23 mouse cellular contexts compared by ENCODE assay signal in genomic region chr17:49831745-49832144, GRCm38 (mm10).
DNase-seq lines count a peak whose midpoint lies in the region; ATAC-seq lines count a peak whose summit lies in the region.
"Had no signal": no experiment of that assay in that cellular context is flagged by ENCODE, and none has a peak within 500 bp of the region (broad histone marks: within the 10 kb centered on the region; RNA-seq: fewer than 3 reads in every experiment).

No protein-coding gene starts in this region.

- H3K4me3 ChIP-seq in hindbrain, embryonic 10.5 days, result no peak overlapping the region
- no peak overlapping the region for H3K4me3 ChIP-seq in hindbrain, embryonic 11.5 days (ENCODE audit: low read depth, low read length)
- no peak overlapping the region for H3K4me3 ChIP-seq in embryonic facial prominence, embryonic 14.5 days (ENCODE audit: low read depth, low read length)
- H3K4me3 ChIP-seq in limb, embryonic 15.5 days, result no peak overlapping the region
- H3K4me3 ChIP-seq: gastrocnemius, adult 2 months; hindbrain, embryonic 12.5 days; left cerebral cortex, adult 2 months; liver, embryonic 12.5 days; neural tube, embryonic 13.5 days had no signal

- H3K27me3 ChIP-seq in hindbrain, embryonic 10.5 days (ENCODE audit: insufficient read depth, poor library complexity, severe bottlenecking), result no peaks in the 10 kb centered on the region
- H3K27me3 ChIP-seq in hindbrain, embryonic 11.5 days (ENCODE audit: control insufficient read depth, insufficient read depth, low read length), result no peaks in the 10 kb centered on the region
- H3K27me3 ChIP-seq in embryonic facial prominence, embryonic 14.5 days (replicated peaks; ENCODE audit: control insufficient read depth, insufficient read depth, low read length), result no peaks in the 10 kb centered on the region
- H3K27me3 ChIP-seq in limb, embryonic 15.5 days, result no peaks in the 10 kb centered on the region
- H3K27me3 ChIP-seq: hindbrain, embryonic 12.5 days; liver, embryonic 12.5 days; neural tube, embryonic 13.5 days; Patski had no signal

- H3K4me1 ChIP-seq in hindbrain, embryonic 10.5 days (replicated peaks), result peaks cover 3% of the 10 kb centered on the region; the same call in 1 of the 2 replicates
- no peaks in the 10 kb centered on the region for H3K4me1 ChIP-seq in hindbrain, embryonic 11.5 days (replicated peaks; ENCODE audit: control insufficient read depth, insufficient read depth, low read length)
- H3K4me1 ChIP-seq in embryonic facial prominence, embryonic 14.5 days (ENCODE audit: control insufficient read depth, insufficient read depth, low read length), result no peaks in the 10 kb centered on the region
- peaks cover 9% of the 10 kb centered on the region for H3K4me1 ChIP-seq in limb, embryonic 15.5 days
- H3K4me1 ChIP-seq: hindbrain, embryonic 12.5 days; liver, embryonic 12.5 days; neural tube, embryonic 13.5 days had no signal

- peak; percentile 12 for DNase-seq in hindbrain, embryonic 10.5 days (ENCODE audit: low spot score)
- DNase-seq in hindbrain, embryonic 11.5 days (ENCODE audit: low spot score), result no peak
- DNase-seq in embryo, embryonic 10.5 days (ENCODE audit: low spot score), result peak; percentile 55
- DNase-seq in embryonic facial prominence, embryonic 14.5 days (ENCODE audit: low spot score), result peak; percentile 23
- no peak for DNase-seq in B cell, adult 2 months
- DNase-seq in kidney, postnatal 25 days, result no peak
- DNase-seq: cerebellum, adult 11 months; cerebellum, postnatal 10 days; gastrocnemius, adult 2 months; kidney, postnatal 36 days; lung, adult 18-20 months; lung, postnatal 36 days; midbrain, embryonic 14.5 days; right cerebral cortex, adult 18-20 months; thymus, adult 2 months had no signal

- 60% methylated on average over 3 of the region's 3 CpGs for WGBS in hindbrain, embryonic 10.5 days
- WGBS in hindbrain, embryonic 11.5 days, result 68% methylated on average over 3 of the region's 3 CpGs
- 26% methylated on average over 3 of the region's 3 CpGs for WGBS in embryonic facial prominence, embryonic 14.5 days
- 24% methylated on average over 3 of the region's 3 CpGs for WGBS in limb, embryonic 15.5 days

- no peak overlapping the region for H3K27ac ChIP-seq in hindbrain, embryonic 10.5 days
- H3K27ac ChIP-seq in hindbrain, embryonic 11.5 days (ENCODE audit: low read depth, low read length), result no peak overlapping the region
- H3K27ac ChIP-seq in embryonic facial prominence, embryonic 14.5 days (replicated peaks; ENCODE audit: low read depth, low read length), result no peak overlapping the region
- 0 out of 2 replicates have a peak overlapping the region, but pooled peaks have one; percentile 17 for H3K27ac ChIP-seq in limb, embryonic 15.5 days
- H3K27ac ChIP-seq: gastrocnemius, adult 2 months; hindbrain, embryonic 12.5 days; left cerebral cortex, adult 2 months; liver, embryonic 12.5 days; neural tube, embryonic 13.5 days had no signal

- H3K9me3 ChIP-seq in hindbrain, embryonic 10.5 days, result no peaks in the 10 kb centered on the region
- no peaks in the 10 kb centered on the region for H3K9me3 ChIP-seq in hindbrain, embryonic 11.5 days (ENCODE audit: control insufficient read depth, low read length)
- no peaks in the 10 kb centered on the region for H3K9me3 ChIP-seq in embryonic facial prominence, embryonic 14.5 days (ENCODE audit: control insufficient read depth, low read length)
- no peaks in the 10 kb centered on the region for H3K9me3 ChIP-seq in limb, embryonic 15.5 days
- H3K9me3 ChIP-seq: hindbrain, embryonic 12.5 days; liver, embryonic 12.5 days; neural tube, embryonic 13.5 days had no signal

- H3K36me3 ChIP-seq in hindbrain, embryonic 10.5 days, result no peaks in the 10 kb centered on the region
- H3K36me3 ChIP-seq in hindbrain, embryonic 11.5 days (ENCODE audit: control insufficient read depth, insufficient read depth, low read length), result no peaks in the 10 kb centered on the region
- H3K36me3 ChIP-seq in embryonic facial prominence, embryonic 14.5 days (ENCODE audit: control insufficient read depth, insufficient read depth, low read length), result no peaks in the 10 kb centered on the region
- no peaks in the 10 kb centered on the region for H3K36me3 ChIP-seq in limb, embryonic 15.5 days
- H3K36me3 ChIP-seq: G1E; hindbrain, embryonic 12.5 days; liver, embryonic 12.5 days; neural tube, embryonic 13.5 days had no signal

- ATAC-seq in hindbrain, embryonic 11.5 days (ENCODE audit: low FRiP score), result no peak
- ATAC-seq in embryonic facial prominence, embryonic 14.5 days (ENCODE audit: low read depth), result no peak
- no peak for ATAC-seq in limb, embryonic 15.5 days (ENCODE audit: insufficient number of reproducible peaks, low FRiP score, low TSS enrichment, low read depth)
- ATAC-seq: intestine, postnatal 0 days; liver, embryonic 12.5 days; Patski had no signal

- no peak overlapping the region for H3K9ac ChIP-seq in hindbrain, embryonic 11.5 days (ENCODE audit: low read depth, low read length)
- no peak overlapping the region for H3K9ac ChIP-seq in embryonic facial prominence, embryonic 14.5 days (ENCODE audit: low read depth, low read length)
- no peak overlapping the region for H3K9ac ChIP-seq in limb, embryonic 15.5 days
- H3K9ac ChIP-seq: hindbrain, embryonic 12.5 days; liver, embryonic 12.5 days; neural tube, embryonic 13.5 days had no signal

- no peak overlapping the region for H3K4me2 ChIP-seq in hindbrain, embryonic 11.5 days (replicated peaks; ENCODE audit: low read depth, low read length)
- H3K4me2 ChIP-seq in embryonic facial prominence, embryonic 14.5 days (ENCODE audit: low read depth, low read length), result no peak overlapping the region
- no peak overlapping the region for H3K4me2 ChIP-seq in limb, embryonic 15.5 days
- H3K4me2 ChIP-seq: hindbrain, embryonic 12.5 days; liver, embryonic 12.5 days; neural tube, embryonic 13.5 days had no signal

Comparison
In these comparisons a context has a peak if more than half of its experiments do, and no peak if none do; other contexts are left out.
1. DNase-seq: peak in hindbrain, embryonic 10.5 days (single experiment), embryo, embryonic 10.5 days (single experiment) and embryonic facial prominence, embryonic 14.5 days (single experiment); none in hindbrain, embryonic 11.5 days (single experiment), B cell, adult 2 months (0 of 2) and kidney, postnatal 25 days (0 of 2).